Mouse (Mus musculus) heart, adult 11 months (tissue): ENCODE results near the gene Olfr873.
"Not testable (repeated sequence)": the region's sequence is repeated elsewhere in the genome, so short reads cannot be mapped to it uniquely, and the experiment has no call there.

Experiments used
- DNase-seq: peaks from one replicate; pipeline ENCODE4 v3.0.0; 2022

The Olfr873 gene

GRCm38 (mm10) chr9:20298232-20298631 lies at the start of gene Olfr873:
TSS of gene Olfr873 (plus strand) at chr9:20298532.
- no peak for DNase-seq

DNA sequence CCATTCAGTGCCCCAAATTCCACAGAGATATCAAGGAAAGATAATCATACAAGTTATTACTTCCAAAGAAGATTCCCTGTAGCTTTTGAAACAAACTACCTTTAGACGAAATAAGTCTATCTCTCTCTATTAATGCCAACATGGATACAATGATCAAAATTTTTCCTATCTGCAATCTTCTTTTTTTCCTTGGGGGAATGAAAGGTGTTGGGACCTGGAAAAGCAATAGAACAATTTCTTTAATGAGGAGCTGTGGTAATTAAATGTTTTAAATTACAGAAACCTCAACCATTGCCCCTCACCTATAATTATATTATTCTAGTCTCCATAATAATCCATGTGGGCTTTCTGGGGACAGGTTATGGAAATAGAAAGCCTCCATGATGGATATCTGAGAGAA lies 16.3 kb upstream of the Olfr873 start, which contains the start of gene Olfr39:
Olfr39 (plus strand) TSS at position 301 of the 400 bp plus-strand sequence.
- no peak for DNase-seq

DNA sequence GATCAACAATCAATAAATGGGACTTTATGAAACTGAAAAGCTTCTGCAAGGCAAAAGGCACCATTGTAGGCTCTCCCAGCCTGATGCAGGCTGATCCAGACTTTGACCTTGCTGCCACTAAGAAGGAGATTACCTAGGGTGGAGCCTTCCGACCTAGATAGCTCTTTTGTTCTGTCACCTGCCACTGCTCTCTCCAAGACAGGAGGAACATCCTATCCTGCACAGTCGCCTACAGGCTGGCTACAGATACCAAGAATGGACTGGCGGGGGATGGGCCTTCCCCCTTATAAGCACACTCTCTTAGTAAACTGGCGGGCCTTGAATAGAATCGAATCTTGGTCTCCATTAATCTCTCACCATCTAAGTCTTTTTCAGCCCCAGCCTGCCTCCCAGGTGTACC lies 2.8 kb upstream of the Olfr873 start:
- not testable (repeated sequence) for DNase-seq

GRCm38 (mm10) chr9:20335994-20336393 lies 37.7 kb downstream of the Olfr873 start, which contains the start of gene Olfr18:
TSS of gene Olfr18 (minus strand) at chr9:20336094.
- DNase-seq, result no peak

GRCm38 (mm10) chr9:20348501-20348900 lies 50.2 kb downstream of the Olfr873 start:
- peak; percentile 8 for DNase-seq
